Mouse (Mus musculus) hindbrain, postnatal 0 days (tissue): ENCODE results near the gene Slc22a7. TPM values are rescaled to one million over a fixed set of nuclear protein-coding genes. Genes with fewer than 3 reads are reported as not detected.
A peak's percentile ranks its signal among the peaks of the same experiment; 100 is the strongest.

ENCODE experiments used
- ATAC-seq: fragments of 200-750 bp; cut with Nextera tagmentation; 2 replicates; pipeline ENCODE4 v1.8.0; 2017; ENCODE audit warnings: mild to moderate bottlenecking, moderate TSS enrichment, moderate library complexity
- DNase-seq: peaks from one replicate; pipeline ENCODE4 v3.0.0-alpha.2; 2015; ENCODE audit warnings: low spot score
- H3K27ac ChIP-seq: fragments of 300-500 bp; sonication (generic); 2 replicates; pipeline ENCODE4 v1.5.1; 2014; ENCODE audit warnings: mild to moderate bottlenecking
- H3K27me3 ChIP-seq: fragments of 300-500 bp; sonication (generic); 2 replicates; pipeline ENCODE4 v1.6.1; 2014; ENCODE audit warnings: low read length, mixed read lengths; ENCODE audit not compliant: insufficient read depth
- H3K36me3 ChIP-seq: fragments of 300-500 bp; sonication (generic); 2 replicates; pipeline ENCODE4 v1.6.1; 2014; ENCODE audit warnings: low read length, mixed read lengths; ENCODE audit not compliant: insufficient read depth
- H3K4me1 ChIP-seq: fragments of 300-500 bp; sonication (generic); 2 replicates; pipeline ENCODE4 v1.6.1; 2014; ENCODE audit warnings: antibody characterized with exemption, low read length, mixed read lengths; ENCODE audit not compliant: insufficient read depth
- H3K4me2 ChIP-seq: fragments of 300-500 bp; sonication (generic); 2 replicates; pipeline ENCODE4 v1.6.1; 2014; ENCODE audit warnings: low read depth, mild to moderate bottlenecking, low read length, moderate library complexity, mixed read lengths
- H3K4me3 ChIP-seq: fragments of 300-500 bp; sonication (generic); 2 replicates; pipeline ENCODE4 v1.5.1; 2014; ENCODE audit warnings: low read length
- H3K9ac ChIP-seq: fragments of 300-500 bp; sonication (generic); replicated peaks from 2 replicates; pipeline ENCODE4 v1.6.1; 2014; ENCODE audit warnings: mild to moderate bottlenecking, low read length, moderate library complexity, mixed read lengths
- H3K9me3 ChIP-seq: fragments of 300-500 bp; sonication (generic); 2 replicates; pipeline ENCODE4 v1.6.1; 2016; ENCODE audit warnings: low read length, mixed read lengths
- CTCF ChIP-seq: IDR thresholded peaks from 2 replicates; pipeline ENCODE4 v1.5.1; 2016; ENCODE audit warnings: antibody characterized with exemption, control low read depth, low read depth
- WGBS: fragments of 180-500 bp; shearing (Covaris S2); extraction: QIAGEN DNeasy Blood & Tissue Kit; methylation state at CpG from one replicate; pipeline ENCODE4 v1.1.7; 2014; 5-methylcytosine and 5-hydroxymethylcytosine counted together
- polyA plus RNA-seq: library from polyadenylated mRNA; unstranded; fragments of >200 nt; fragmentation: Nextera tagmentation; extraction: Ambion mirVana; gene quantifications from 2 replicates; pipeline ENCODE4 v1.2.1, GENCODE M21; 2015
- total RNA-seq: library from RNA; depleted of rRNA; stranded (reverse); fragments of >200 nt; gene quantifications from 2 replicates; pipeline ENCODE4 v1.2.3, GENCODE M21; 2014; rRNA removed

The Slc22a7 gene
- total and polyA plus RNA-seq, 2 experiments from 2014 or later: not detected

GRCm38 (mm10) chr17:46383294-46384060 is 54.8 kb downstream of the Slc22a7 start, which contains the start of gene Zfp318:
Zfp318 (plus strand) TSS chr17:46383731.
- Histone ChIP-seq H3K36me3 (no peaks in the 10 kb centered on the region), H3K4me2 (peak within 1 kb of the TSS; percentile 82), H3K27me3 (no peaks in the 10 kb centered on the region), H3K4me3 (peak within 1 kb of the TSS; percentile 97), H3K9ac (peak within 1 kb of the TSS; percentile 97), H3K4me1 (peaks cover 6% of the 10 kb centered on the region; the same call in 1 of the 2 replicates), H3K9me3 (no peaks in the 10 kb centered on the region), H3K27ac (peak within 1 kb of the TSS; percentile 94)
- DNase-seq: peak; percentile 98
- TF ChIP-seq CTCF: no peak
- peak; percentile 98 for ATAC-seq
- WGBS: 4% methylated on average over 45 of the region's 105 CpGs

Other genes with a start within 250 kb of the Slc22a7 start
- gene Polh, start 235.8 kb downstream of the Slc22a7 start, total RNA-seq: 9.7 and 10.5 TPM in 2 replicates
- 4.7 and 5.5 TPM in 2 replicates for gene Polh, start 235.8 kb downstream of the Slc22a7 start, polyA plus RNA-seq
- 54.5 and 56.9 TPM in 2 replicates for gene Xpo5, start 235.7 kb downstream of the Slc22a7 start, total RNA-seq
- gene Xpo5, start 235.7 kb downstream of the Slc22a7 start, polyA plus RNA-seq: 23.8 and 23.9 TPM in 2 replicates
- gene Polr1c, start 190.4 kb downstream of the Slc22a7 start, total RNA-seq: 45.9 and 61.1 TPM in 2 replicates
- 58.7 and 61.7 TPM in 2 replicates for gene Polr1c, start 190.4 kb downstream of the Slc22a7 start, polyA plus RNA-seq
- gene Yipf3, start 190.4 kb downstream of the Slc22a7 start, total RNA-seq: 22.2 and 26.9 TPM in 2 replicates
- 78.7 and 85.4 TPM in 2 replicates for gene Yipf3, start 190.4 kb downstream of the Slc22a7 start, polyA plus RNA-seq
- gene Lrrc73, start 184.9 kb downstream of the Slc22a7 start, total RNA-seq: 48.2 and 54.5 TPM in 2 replicates
- gene Lrrc73, start 184.9 kb downstream of the Slc22a7 start, polyA plus RNA-seq: 27.2 and 28.0 TPM in 2 replicates
- gene Tjap1, start 155.4 kb downstream of the Slc22a7 start, total RNA-seq: 30.7 and 43.3 TPM in 2 replicates
- 19.5 and 19.9 TPM in 2 replicates for gene Tjap1, start 155.4 kb downstream of the Slc22a7 start, polyA plus RNA-seq
- gene Dlk2, start 141.0 kb downstream of the Slc22a7 start, total RNA-seq: 67.1 and 67.7 TPM in 2 replicates
- 20.2 and 23.9 TPM in 2 replicates for gene Dlk2, start 141.0 kb downstream of the Slc22a7 start, polyA plus RNA-seq
- gene Abcc10, start 110.1 kb downstream of the Slc22a7 start, total RNA-seq: 12.8 and 16.4 TPM in 2 replicates
- 6.6 and 7.3 TPM in 2 replicates for gene Abcc10, start 110.1 kb downstream of the Slc22a7 start, polyA plus RNA-seq
- 20.1 and 24.5 TPM in 2 replicates for gene Zfp318, start 54.7 kb downstream of the Slc22a7 start, total RNA-seq
- gene Zfp318, start 54.7 kb downstream of the Slc22a7 start, polyA plus RNA-seq: 22.9 and 23.2 TPM in 2 replicates
- gene Crip3, start 9.5 kb downstream of the Slc22a7 start, total RNA-seq: 1.4 and 4.0 TPM in 2 replicates
- gene Crip3, start 9.5 kb downstream of the Slc22a7 start, polyA plus RNA-seq: 1.6 and 1.7 TPM in 2 replicates
- 46.5 and 53.4 TPM in 2 replicates for gene Ttbk1, start 49.2 kb upstream of the Slc22a7 start, total RNA-seq
- 6.3 and 6.5 TPM in 2 replicates for gene Ttbk1, start 49.2 kb upstream of the Slc22a7 start, polyA plus RNA-seq
- 8.9 and 9.9 TPM in 2 replicates for gene Dnph1, start 58.3 kb upstream of the Slc22a7 start, total RNA-seq
- 19.2 and 23.4 TPM in 2 replicates for gene Dnph1, start 58.3 kb upstream of the Slc22a7 start, polyA plus RNA-seq
- 55.3 and 58.2 TPM in 2 replicates for gene Cul9, start 107.9 kb upstream of the Slc22a7 start, total RNA-seq
- gene Cul9, start 107.9 kb upstream of the Slc22a7 start, polyA plus RNA-seq: 12.2 and 14.4 TPM in 2 replicates
- 67.0 and 67.3 TPM in 2 replicates for gene Srf, start 117.7 kb upstream of the Slc22a7 start, total RNA-seq
- gene Srf, start 117.7 kb upstream of the Slc22a7 start, polyA plus RNA-seq: 3.0 and 3.8 TPM in 2 replicates
- 77.6 and 79.3 TPM in 2 replicates for gene Ptk7, start 191.0 kb upstream of the Slc22a7 start, total RNA-seq
- 24.5 and 25.1 TPM in 2 replicates for gene Ptk7, start 191.0 kb upstream of the Slc22a7 start, polyA plus RNA-seq
- 25.1 and 32.1 TPM in 2 replicates for gene Klc4, start 207.6 kb upstream of the Slc22a7 start, total RNA-seq
- 23.0 and 24.0 TPM in 2 replicates for gene Klc4, start 207.6 kb upstream of the Slc22a7 start, polyA plus RNA-seq
- gene Mrpl2, start 207.8 kb upstream of the Slc22a7 start, total RNA-seq: 55.4 and 67.2 TPM in 2 replicates
- 90.2 and 95.5 TPM in 2 replicates for gene Mrpl2, start 207.8 kb upstream of the Slc22a7 start, polyA plus RNA-seq
- 92.2 and 108 TPM in 2 replicates for gene Cul7, start 211.9 kb upstream of the Slc22a7 start, total RNA-seq
- gene Cul7, start 211.9 kb upstream of the Slc22a7 start, polyA plus RNA-seq: 24.9 and 26.8 TPM in 2 replicates
- 26.6 and 32.7 TPM in 2 replicates for gene Rrp36, start 235.9 kb upstream of the Slc22a7 start, total RNA-seq
- 56.5 and 59.1 TPM in 2 replicates for gene Rrp36, start 235.9 kb upstream of the Slc22a7 start, polyA plus RNA-seq
- gene Mea1, start 240.3 kb upstream of the Slc22a7 start, total RNA-seq: 135 and 146 TPM in 2 replicates
- gene Mea1, start 240.3 kb upstream of the Slc22a7 start, polyA plus RNA-seq: 312 and 325 TPM in 2 replicates
- 91.5 and 98.3 TPM in 2 replicates for gene Klhdc3, start 242.5 kb upstream of the Slc22a7 start, total RNA-seq
- gene Klhdc3, start 242.5 kb upstream of the Slc22a7 start, polyA plus RNA-seq: 172 and 179 TPM in 2 replicates